Mouse (Mus musculus) lung, embryonic 16.5 days (tissue): Measurements from ENCODE around the gene Cxxc4. TPM values are rescaled to one million over a fixed set of nuclear protein-coding genes. Genes with fewer than 3 reads are reported as not detected.

Experiments
- ATAC-seq: fragments of 200-750 bp; cut with Nextera tagmentation; 2 replicates; pipeline ENCODE4 v1.8.0; 2017; ENCODE audit warnings: low read depth, mild to moderate bottlenecking, moderate library complexity
- H3K27ac ChIP-seq: fragments of 300-500 bp; sonication (generic); 2 replicates; pipeline ENCODE4 v1.5.1; 2014; ENCODE audit warnings: mild to moderate bottlenecking, control low read depth, low read length
- H3K27me3 ChIP-seq: fragments of 300-500 bp; sonication (generic); 2 replicates; pipeline ENCODE4 v1.6.1; 2014; ENCODE audit warnings: low read depth, low read length, mixed read lengths; ENCODE audit not compliant: control insufficient read depth, insufficient read depth
- H3K36me3 ChIP-seq: fragments of 300-500 bp; sonication (generic); 2 replicates; pipeline ENCODE4 v1.6.1; 2014; ENCODE audit warnings: low read length; ENCODE audit not compliant: control insufficient read depth, insufficient read depth
- H3K4me1 ChIP-seq: fragments of 300-500 bp; sonication (generic); replicated peaks from 2 replicates; pipeline ENCODE4 v1.6.1; 2014; ENCODE audit warnings: low read length, mixed read lengths; ENCODE audit not compliant: control insufficient read depth, insufficient read depth
- H3K4me2 ChIP-seq: fragments of 300-500 bp; sonication (generic); 2 replicates; pipeline ENCODE4 v1.6.1; 2014; ENCODE audit warnings: low read depth, low read length, control low read depth
- H3K4me3 ChIP-seq: fragments of 300-500 bp; sonication (generic); 2 replicates; pipeline ENCODE4 v1.5.1; 2014; ENCODE audit warnings: mild to moderate bottlenecking, low read length, control low read depth
- H3K9ac ChIP-seq: fragments of 300-500 bp; sonication (generic); 2 replicates; pipeline ENCODE4 v1.6.1; 2014; ENCODE audit warnings: low read length, control low read depth
- H3K9me3 ChIP-seq: fragments of 300-500 bp; sonication (generic); 2 replicates; pipeline ENCODE4 v1.6.1; 2016; ENCODE audit warnings: low read length; ENCODE audit not compliant: control insufficient read depth
- WGBS: fragments of 180-500 bp; shearing (Covaris S2); extraction: QIAGEN DNeasy Blood & Tissue Kit; methylation state at CpG from one replicate; pipeline ENCODE4 v1.1.7; 2014; 5-methylcytosine and 5-hydroxymethylcytosine counted together
- microRNA counts: library from miRNA; unstranded; fragments of <30 nt; microRNA quantifications from one replicate; lab custom pipeline; 2016
- microRNA-seq: library from miRNA; unstranded; fragments of <30 nt; microRNA quantifications from one replicate; pipeline ENCODE4, GENCODE M21; 2016
- polyA plus RNA-seq: library from polyadenylated mRNA; unstranded; fragments of >200 nt; fragmentation: Nextera tagmentation; extraction: Ambion mirVana; gene quantifications from 2 replicates; pipeline ENCODE4 v1.2.1, GENCODE M21; 2015

Gene Cxxc4
- polyA plus RNA-seq, 1 experiment from 2014 or later: 1.1 TPM

- no peaks in the 10 kb centered on the region for H3K9me3 ChIP-seq
- WGBS: 29% methylated on average over 21 of the region's 21 CpGs
- ATAC-seq: no peak
- no peak overlapping the region for H3K9ac ChIP-seq
- H3K4me2 ChIP-seq: peak overlapping the region; percentile 48
- H3K36me3 ChIP-seq: no peaks in the 10 kb centered on the region
- peak overlapping the region; percentile 17 for H3K4me3 ChIP-seq
- peaks cover 7% of the 10 kb centered on the region; the same call in 1 of the 2 replicates for H3K4me1 ChIP-seq
- no peak overlapping the region for H3K27ac ChIP-seq
- H3K27me3 ChIP-seq: no peaks in the 10 kb centered on the region
These were observed 66.6 kb downstream of the Cxxc4 start for GRCm38 (mm10) chr3:134302681-134303491.

GRCm38 (mm10) chr3:134303492-134303808 is 67.2 kb downstream of the Cxxc4 start:
- no peak overlapping the region for H3K9ac ChIP-seq
- H3K27ac ChIP-seq: no peak overlapping the region
- no peaks in the 10 kb centered on the region for H3K9me3 ChIP-seq
- H3K36me3 ChIP-seq: no peaks in the 10 kb centered on the region
- H3K27me3 ChIP-seq: no peaks in the 10 kb centered on the region
- no peak for ATAC-seq
- peaks cover 7% of the 10 kb centered on the region; the same call in 1 of the 2 replicates for H3K4me1 ChIP-seq
- 40% methylated on average over 3 of the region's 3 CpGs for WGBS
- H3K4me2 ChIP-seq: peak overlapping the region; percentile 48
- no peak overlapping the region for H3K4me3 ChIP-seq

GRCm38 (mm10) chr3:134306507-134306906 is 70.2 kb downstream of the Cxxc4 start:
- H3K27ac ChIP-seq: no peak overlapping the region
- ATAC-seq: no peak

DNA sequence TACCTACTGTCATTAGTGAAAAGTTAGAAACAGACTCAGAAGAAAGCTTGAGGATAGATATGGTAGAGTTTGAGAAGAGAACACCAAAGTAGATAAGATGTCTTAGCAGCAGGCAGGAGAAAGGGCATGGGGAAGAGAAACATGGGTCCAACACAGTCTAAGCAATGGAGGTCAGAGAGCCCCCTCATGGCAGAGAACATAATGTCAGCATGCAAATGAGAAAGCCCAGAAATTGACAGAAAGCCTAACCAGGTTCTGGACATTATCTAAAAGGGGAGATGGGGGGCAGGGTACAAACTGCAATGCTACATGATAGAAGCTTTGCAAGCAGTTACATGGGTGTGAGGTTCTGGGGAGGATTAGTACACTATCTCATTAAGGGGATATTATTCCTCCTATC is 71.5 kb downstream of the Cxxc4 start:
- no peak overlapping the region for H3K4me2 ChIP-seq
- H3K4me3 ChIP-seq: no peak overlapping the region
- ATAC-seq: no peak
- no peak overlapping the region for H3K27ac ChIP-seq
- H3K9me3 ChIP-seq: no peaks in the 10 kb centered on the region
- no peak overlapping the region for H3K9ac ChIP-seq
- no peaks in the 10 kb centered on the region for H3K27me3 ChIP-seq
- H3K4me1 ChIP-seq: peaks cover 7% of the 10 kb centered on the region; the same call in 1 of the 2 replicates
- H3K36me3 ChIP-seq: no peaks in the 10 kb centered on the region

More at GRCm38 (mm10) chr3:134306507-134306906, 70.2 kb downstream of the Cxxc4 start:
- Histone ChIP-seq H3K4me2 (no peak overlapping the region), H3K9ac (no peak overlapping the region), H3K4me3 (no peak overlapping the region), H3K4me1 (peaks cover 7% of the 10 kb centered on the region; the same call in 1 of the 2 replicates), H3K27me3 (no peaks in the 10 kb centered on the region), H3K9me3 (no peaks in the 10 kb centered on the region), H3K36me3 (no peaks in the 10 kb centered on the region)
- WGBS: 27% methylated on average over 4 of the region's 4 CpGs

MicroRNAs within 50 kb of the gene (microRNA counts, 519-probe panel; counts per million panel counts)
- microRNA mmu-miR-1895 (lab: Ali Mortazavi, UCI): not detected

Small RNA genes lying within 50 kb of the gene (microRNA-seq; reads per million reads assigned to microRNA genes)
- not detected for gene Mir1895
